7 mouse cellular contexts compared by ENCODE assay signal in the genomic region with DNA sequence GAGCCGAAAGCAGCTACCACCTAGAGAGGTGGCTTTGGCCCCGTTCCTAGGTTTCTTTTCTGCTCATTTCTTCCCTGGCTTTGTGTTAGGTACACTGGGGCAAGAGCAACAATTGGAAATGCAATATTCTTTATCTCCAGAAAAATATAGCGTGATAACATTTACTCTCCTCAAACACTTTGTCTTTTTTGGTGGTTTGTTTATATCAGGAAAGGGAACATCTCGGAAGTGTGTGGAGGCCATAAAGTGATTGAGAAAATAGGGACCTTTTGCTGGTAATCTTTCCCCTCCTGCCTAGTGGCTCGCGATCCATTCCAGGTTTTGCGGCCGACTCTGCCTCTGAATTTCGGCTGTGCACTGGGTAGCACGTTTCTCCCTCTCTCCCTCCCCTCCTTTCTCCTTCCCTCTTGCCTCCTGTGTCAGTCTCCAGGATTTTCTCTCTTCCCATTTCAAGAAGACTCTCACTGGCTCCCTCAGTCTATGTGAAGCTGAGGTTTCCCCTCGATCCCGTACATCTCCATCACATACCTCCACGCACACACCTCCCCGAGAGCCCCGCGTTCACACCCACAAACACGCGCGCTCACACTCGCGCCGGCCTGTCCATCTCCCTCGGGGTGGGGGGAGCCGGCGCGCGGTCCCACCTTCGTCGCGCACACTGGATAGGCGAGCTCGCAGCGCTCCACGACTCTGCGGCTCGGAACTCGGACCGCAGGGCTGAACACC. TPM values are rescaled to one million over a fixed set of nuclear protein-coding genes. Genes with fewer than 3 reads are reported as not detected.
DNase-seq lines count a peak whose midpoint lies in the region; ATAC-seq and TF ChIP-seq lines count a peak whose summit lies in the region.

TSS of gene Gpc6 (plus strand) at position 440 of the 726 bp plus-strand sequence.

- intact Hi-C loops in heart, adult 2 months (cut with DNase I): loop anchor here (10.0 kb wide), 1 partner anchor 200 kb away; no protein-coding TSS in a partner anchor

- ATAC-seq in embryonic facial prominence, embryonic 11.5 days (replicated peaks; ENCODE audit: insufficient number of reproducible peaks, low FRiP score, low TSS enrichment, low read depth): peak; percentile 57
- peak; percentile 86 for ATAC-seq in limb, embryonic 12.5 days (ENCODE audit: insufficient number of reproducible peaks, insufficient read depth, low FRiP score, low TSS enrichment, low read depth)
- peak; percentile 85 for ATAC-seq in midbrain, embryonic 15.5 days (replicated peaks)

- peak within 1 kb of the TSS; percentile 88 for H3K4me3 ChIP-seq in embryonic facial prominence, embryonic 11.5 days (ENCODE audit: low read depth, low read length)
- H3K4me3 ChIP-seq in heart, adult 2 months: peak within 1 kb of the TSS; percentile 59
- peak within 1 kb of the TSS; percentile 58 for H3K4me3 ChIP-seq in kidney, adult 2 months (ENCODE audit: insufficient read depth, low read depth, low read length)
- peak within 1 kb of the TSS; percentile 81 for H3K4me3 ChIP-seq in limb, embryonic 12.5 days (replicated peaks)
- H3K4me3 ChIP-seq in midbrain, embryonic 15.5 days: peak within 1 kb of the TSS; percentile 77
- H3K4me3 ChIP-seq in testis, adult 2 months (ENCODE audit: control insufficient read depth, low read depth, low read length): peak within 1 kb of the TSS; percentile 61

- no peaks in the 10 kb centered on the region for H3K4me1 ChIP-seq in embryonic facial prominence, embryonic 11.5 days (ENCODE audit: control insufficient read depth, insufficient read depth, low read length)
- H3K4me1 ChIP-seq in heart, adult 2 months (ENCODE audit: control insufficient read depth, insufficient read depth, low read length): no peaks in the 10 kb centered on the region; the same call in 1 of the 2 replicates
- no peaks in the 10 kb centered on the region for H3K4me1 ChIP-seq in kidney, adult 2 months (ENCODE audit: control insufficient read depth, insufficient read depth, low read length)
- peaks cover 27% of the 10 kb centered on the region for H3K4me1 ChIP-seq in limb, embryonic 12.5 days (replicated peaks)
- H3K4me1 ChIP-seq in midbrain, embryonic 15.5 days: peaks cover 28% of the 10 kb centered on the region
- H3K4me1 ChIP-seq in testis, adult 2 months (ENCODE audit: control insufficient read depth, insufficient read depth, low read length): peaks cover 14% of the 10 kb centered on the region

- no peaks in the 10 kb centered on the region for H3K79me2 ChIP-seq in heart, adult 2 months (replicated peaks; ENCODE audit: control insufficient read depth, insufficient read depth, low read length)

- DNase-seq in brain, adult 2 months (ENCODE audit: low read depth, low spot score): peak; percentile 95
- DNase-seq in embryonic facial prominence, embryonic 11.5 days (ENCODE audit: low spot score): peak; percentile 95
- peak; percentile 79 to 84 for DNase-seq in heart, adult 2 months
- peak; percentile 78 for DNase-seq in kidney, adult 2 months

- no peak for TF ChIP-seq CTCF in heart, adult 2 months (IDR thresholded peaks at IDR 0.05)
- no peak for TF ChIP-seq CTCF in kidney, adult 2 months (conservative IDR thresholded peaks at IDR 0.05; ENCODE audit: insufficient read depth, insufficient read length, low read depth, low read length)
- no peak for TF ChIP-seq CTCF in testis, adult 2 months (IDR thresholded peaks at IDR 0.05; ENCODE audit: control insufficient read depth, insufficient read depth, insufficient replicate concordance, low read depth, low read length)

- H3K36me3 ChIP-seq in embryonic facial prominence, embryonic 11.5 days (replicated peaks; ENCODE audit: control insufficient read depth, insufficient read depth, low read depth, low read length): no peaks in the 10 kb centered on the region
- H3K36me3 ChIP-seq in heart, adult 2 months (ENCODE audit: control insufficient read depth, insufficient read depth, low read length): no peaks in the 10 kb centered on the region
- no peaks in the 10 kb centered on the region for H3K36me3 ChIP-seq in kidney, adult 2 months (ENCODE audit: control insufficient read depth, insufficient read depth, low read length)
- no peaks in the 10 kb centered on the region for H3K36me3 ChIP-seq in limb, embryonic 12.5 days
- no peaks in the 10 kb centered on the region for H3K36me3 ChIP-seq in midbrain, embryonic 15.5 days (replicated peaks)
- H3K36me3 ChIP-seq in testis, adult 2 months (ENCODE audit: control insufficient read depth, insufficient read depth, low read length): no peaks in the 10 kb centered on the region

- TF ChIP-seq POLR2A in heart, adult 2 months (IDR thresholded peaks at IDR 0.05; ENCODE audit: insufficient read depth, low read depth, low read length): no peak; the same call in 1 of the 2 replicates
- TF ChIP-seq POLR2A in kidney, adult 2 months (IDR thresholded peaks at IDR 0.05; ENCODE audit: low read depth, low read length): no peak
- no peak for TF ChIP-seq POLR2A in testis, adult 2 months (IDR thresholded peaks at IDR 0.05; ENCODE audit: control insufficient read depth, low read depth, low read length)

- peak within 1 kb of the TSS; percentile 98 for H3K27ac ChIP-seq in embryonic facial prominence, embryonic 11.5 days (replicated peaks; ENCODE audit: low read depth, low read length)
- peak within 1 kb of the TSS; percentile 74 for H3K27ac ChIP-seq in heart, adult 2 months
- H3K27ac ChIP-seq in kidney, adult 2 months (ENCODE audit: insufficient read depth, low read depth, low read length): no peak within 1 kb of the TSS
- peak within 1 kb of the TSS; percentile 99 for H3K27ac ChIP-seq in limb, embryonic 12.5 days
- H3K27ac ChIP-seq in midbrain, embryonic 15.5 days: peak within 1 kb of the TSS; percentile 94
- H3K27ac ChIP-seq in testis, adult 2 months (ENCODE audit: control insufficient read depth, insufficient read depth, low read depth, low read length): no peak within 1 kb of the TSS

- peak within 1 kb of the TSS; percentile 98 for H3K9ac ChIP-seq in embryonic facial prominence, embryonic 11.5 days (replicated peaks; ENCODE audit: low read length)
- peak within 1 kb of the TSS; percentile 57 for H3K9ac ChIP-seq in heart, adult 2 months (ENCODE audit: low read depth, low read length)
- H3K9ac ChIP-seq in limb, embryonic 12.5 days (replicated peaks): peak within 1 kb of the TSS; percentile 94
- H3K9ac ChIP-seq in midbrain, embryonic 15.5 days: peak within 1 kb of the TSS; percentile 75

- H3K27me3 ChIP-seq in embryonic facial prominence, embryonic 11.5 days (ENCODE audit: control insufficient read depth, insufficient read depth, low read length): no peaks in the 10 kb centered on the region
- no peaks in the 10 kb centered on the region for H3K27me3 ChIP-seq in heart, adult 2 months (ENCODE audit: control insufficient read depth, insufficient read depth, low read length)
- no peaks in the 10 kb centered on the region for H3K27me3 ChIP-seq in kidney, adult 2 months (replicated peaks; ENCODE audit: control insufficient read depth, insufficient read depth, low read length)
- no peaks in the 10 kb centered on the region for H3K27me3 ChIP-seq in limb, embryonic 12.5 days
- H3K27me3 ChIP-seq in midbrain, embryonic 15.5 days (replicated peaks): peaks cover 4% of the 10 kb centered on the region; the same call in 1 of the 2 replicates
- no peaks in the 10 kb centered on the region for H3K27me3 ChIP-seq in testis, adult 2 months (ENCODE audit: control insufficient read depth, insufficient read depth, low read length)

- peak within 1 kb of the TSS; percentile 66 for H3K4me2 ChIP-seq in embryonic facial prominence, embryonic 11.5 days (ENCODE audit: low read depth, low read length)
- H3K4me2 ChIP-seq in limb, embryonic 12.5 days: peak within 1 kb of the TSS; percentile 54
- H3K4me2 ChIP-seq in midbrain, embryonic 15.5 days: peak within 1 kb of the TSS; percentile 89

- WGBS in embryonic facial prominence, embryonic 11.5 days: under 1% methylated on average over 38 of the region's 38 CpGs
- WGBS in heart, adult 2 months: 1% methylated on average over 38 of the region's 38 CpGs
- 3% methylated on average over 38 of the region's 38 CpGs for WGBS in kidney, adult 2 months
- WGBS in limb, embryonic 12.5 days: under 1% methylated on average over 38 of the region's 38 CpGs
- WGBS in midbrain, embryonic 15.5 days: under 1% methylated on average over 38 of the region's 38 CpGs

- no peak for TF ChIP-seq EP300 in heart, adult 2 months (IDR thresholded peaks at IDR 0.05; ENCODE audit: insufficient read depth, low read depth, low read length)

- no peaks in the 10 kb centered on the region for H3K9me3 ChIP-seq in embryonic facial prominence, embryonic 11.5 days (replicated peaks; ENCODE audit: control insufficient read depth, low read length)
- H3K9me3 ChIP-seq in limb, embryonic 12.5 days: no peaks in the 10 kb centered on the region
- no peaks in the 10 kb centered on the region for H3K9me3 ChIP-seq in midbrain, embryonic 15.5 days

RNA-seq across cellular contexts. Expression of gene Gpc6, which starts in this region (rescaled TPM):
- polyA plus RNA-seq in embryonic facial prominence, embryonic 11.5 days (2014; fragmentation: Nextera tagmentation; extraction: Ambion mirVana): 34.9 and 37.4 TPM in 2 replicates
- 10 to 100 TPM in 1 of 2 experiments, 1 to 10 TPM in 1; 8.0 to 10.3 TPM for total RNA-seq in heart, adult 2 months (2021)
- 4.6 and 8.4 TPM in 2 replicates for polyA plus RNA-seq in heart, adult 2 months (2012; rRNA removed)
- polyA plus RNA-seq in kidney, adult 2 months (2012; rRNA removed): 3.4 and 3.8 TPM in 2 replicates
- polyA plus RNA-seq in limb, embryonic 12.5 days (2016; fragmentation: Nextera tagmentation; extraction: Ambion mirVana): 47.0 and 49.0 TPM in 2 replicates
- polyA plus RNA-seq in midbrain, embryonic 15.5 days (2015; fragmentation: Nextera tagmentation; extraction: Ambion mirVana): 20.5 and 21.1 TPM in 2 replicates
- 0.35 and 0.63 TPM in 2 replicates for polyA plus RNA-seq in testis, adult 2 months (2012; rRNA removed)

Comparison
In these comparisons a context has a peak if more than half of its experiments do, and no peak if none do; other contexts are left out.
1. H3K27ac ChIP-seq: peak in embryonic facial prominence, embryonic 11.5 days (single experiment), heart, adult 2 months (single experiment), limb, embryonic 12.5 days (single experiment) and midbrain, embryonic 15.5 days (single experiment); none in kidney, adult 2 months (single experiment) and testis, adult 2 months (single experiment).
2. Peak in every context shown above with its lines, with median percentiles within 50 percentile points of each other: DNase-seq, ATAC-seq, H3K4me2 ChIP-seq, H3K4me3 ChIP-seq and H3K9ac ChIP-seq.